Mouse (Mus musculus): ENCODE data around the gene Enc1.

Gene Enc1

DNA sequence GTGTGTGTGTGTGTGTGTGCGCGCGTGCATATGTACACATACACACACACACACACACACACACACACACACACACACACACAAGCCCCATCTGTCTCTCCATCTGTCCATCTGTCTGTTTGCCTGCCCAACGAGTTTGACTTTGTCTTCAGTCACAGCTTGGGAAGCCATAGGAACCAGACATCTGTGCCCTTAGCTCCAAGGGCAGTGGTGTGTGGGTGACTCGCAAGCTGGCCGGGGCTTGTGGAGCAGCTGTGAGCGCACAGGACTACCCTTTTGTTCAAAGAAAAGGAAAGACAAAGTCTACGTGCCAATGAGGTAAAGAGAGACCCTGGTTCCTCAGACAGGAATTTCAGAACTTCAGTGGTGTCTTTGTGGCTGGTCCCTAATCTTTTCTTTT lies 51.1 kb downstream of the Enc1 start:
- peak; percentile 11 for DNase-seq (ENCODE audit: low spot score)

- no peak for DNase-seq (ENCODE audit: low spot score)
These were observed 51.7 kb downstream of the Enc1 start for GRCm38 (mm10) chr13:97292451-97293245.

DNA sequence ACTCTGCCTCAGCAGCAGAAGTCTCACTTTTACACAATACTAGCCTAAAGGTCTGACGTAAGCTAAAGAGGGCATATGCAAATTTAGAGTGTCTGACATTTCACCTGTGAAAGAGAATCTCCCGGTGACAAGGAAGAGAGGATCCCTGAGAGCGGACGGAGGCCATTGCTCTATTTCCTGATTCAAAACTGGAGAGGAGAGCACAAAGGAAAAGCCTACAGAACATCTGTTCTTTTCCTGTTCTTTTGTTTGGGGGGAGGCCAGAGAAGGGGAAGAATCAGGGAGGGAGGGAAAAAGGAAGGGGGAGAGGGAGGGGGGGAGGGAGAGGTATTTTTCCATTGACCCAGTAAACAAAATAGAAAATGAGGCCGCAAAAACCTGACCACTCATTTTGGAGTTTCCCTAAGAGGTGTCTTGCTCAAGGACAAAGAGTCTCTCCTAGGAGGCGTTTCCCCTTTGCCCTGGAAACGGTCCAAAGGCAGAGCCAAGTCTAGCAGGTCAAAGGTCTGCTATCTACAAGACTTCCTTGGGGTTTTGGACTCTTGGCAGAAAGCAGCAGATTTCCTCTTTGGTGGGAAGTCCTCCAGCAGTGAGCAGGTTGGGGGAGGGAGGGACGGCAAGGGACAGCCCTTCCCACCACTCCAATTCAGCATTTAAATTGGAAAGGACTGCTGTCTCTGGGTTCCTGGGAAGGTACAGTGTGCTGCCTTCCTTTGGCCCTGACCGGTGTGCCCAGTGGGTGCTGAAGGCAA lies 54.4 kb downstream of the Enc1 start:
- DNase-seq (ENCODE audit: low spot score), result no peak

- no peak for DNase-seq (ENCODE audit: low spot score)
These were observed 54.9 kb downstream of the Enc1 start for GRCm38 (mm10) chr13:97295853-97296219.

DNA sequence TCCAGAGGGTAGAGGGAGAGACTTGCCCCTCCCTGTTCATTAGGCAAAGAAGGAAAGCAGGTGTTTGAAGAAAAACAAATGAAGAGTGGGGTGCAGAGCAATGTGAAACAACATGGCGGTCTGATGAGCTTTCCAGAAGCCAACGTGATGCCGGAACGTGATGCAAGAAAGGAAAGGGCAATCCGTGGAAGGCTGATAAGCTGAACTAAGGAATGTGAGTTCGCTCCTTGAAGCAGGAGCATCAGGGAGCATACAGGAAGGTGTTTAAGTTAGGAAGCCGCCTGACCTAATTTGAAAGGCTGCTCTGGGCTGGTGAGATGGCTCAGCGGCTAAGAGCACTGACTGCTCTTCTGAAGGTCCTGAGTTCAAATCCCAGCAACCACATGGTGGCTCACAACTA lies 55.4 kb downstream of the Enc1 start:
- no peak for DNase-seq (ENCODE audit: low spot score)

- DNase-seq (ENCODE audit: low spot score), result no peak
These were observed 55.9 kb downstream of the Enc1 start for GRCm38 (mm10) chr13:97296757-97297156.

DNA sequence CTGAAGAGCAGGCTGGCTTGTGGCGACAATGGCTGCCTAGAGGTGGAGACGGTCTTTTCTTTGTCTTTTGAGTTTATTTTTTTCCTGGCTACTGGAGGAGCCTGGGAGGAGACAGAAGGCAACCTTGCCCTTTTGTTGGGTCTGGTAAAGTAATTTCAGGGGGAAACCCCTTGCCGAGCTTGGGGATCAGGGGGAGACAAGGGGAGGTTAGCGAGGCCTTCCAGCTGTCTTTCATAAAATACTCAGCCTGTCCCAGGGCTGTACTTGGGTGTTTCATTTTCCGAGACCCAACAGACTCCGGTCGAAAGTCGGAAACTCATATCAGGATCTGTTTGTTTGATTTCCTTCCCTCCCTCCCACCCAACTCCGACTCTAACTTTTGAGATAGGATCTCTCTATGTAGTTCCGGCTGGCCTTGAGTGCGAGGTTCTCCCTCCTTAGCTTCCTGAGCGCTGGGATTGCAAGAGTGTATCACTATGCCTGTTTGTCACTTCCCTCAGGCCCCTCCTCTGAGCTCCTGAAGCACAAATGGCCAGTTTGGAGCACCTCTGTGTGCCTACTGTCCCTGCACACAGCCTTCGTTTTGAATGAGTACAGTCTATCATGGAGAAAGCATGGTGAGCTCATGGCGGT lies 56.6 kb downstream of the Enc1 start:
- DNase-seq (ENCODE audit: low spot score), result no peak

DNA sequence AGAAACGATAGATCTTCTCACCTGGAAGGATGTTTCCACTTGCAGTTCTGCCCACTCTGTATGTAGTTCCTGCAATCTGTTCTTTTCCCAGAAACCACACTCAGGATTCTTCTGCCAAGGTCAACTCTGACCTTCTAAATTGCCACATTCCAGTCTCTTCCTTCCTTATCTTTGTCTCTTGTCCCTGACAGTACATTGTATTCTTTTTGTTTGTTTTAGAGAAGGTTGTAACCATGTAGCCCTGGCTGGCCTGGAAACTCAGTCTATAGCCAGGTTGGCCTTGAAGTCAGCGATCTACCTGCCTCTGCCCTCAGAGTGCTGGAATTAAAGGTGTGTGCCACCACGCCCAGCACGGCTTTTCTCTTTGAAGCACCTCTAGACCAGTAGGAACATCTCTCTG lies 58.0 kb downstream of the Enc1 start:
- DNase-seq (ENCODE audit: low spot score), result no peak

- no peak for DNase-seq (ENCODE audit: low spot score)
These were observed 59.3 kb downstream of the Enc1 start for GRCm38 (mm10) chr13:97299877-97300873.
